Mouse (Mus musculus) fibroblast of lung, adult 2 months (primary cell): ENCODE results near the gene BC025920.
A peak's percentile ranks its signal among the peaks of the same experiment; 100 is the strongest.

ENCODE experiments used
- DNase-seq: peaks from one replicate; pipeline ENCODE4 v3.0.0-alpha.2; 2011; ENCODE audit warnings: low read depth

BC025920 gene

DNA sequence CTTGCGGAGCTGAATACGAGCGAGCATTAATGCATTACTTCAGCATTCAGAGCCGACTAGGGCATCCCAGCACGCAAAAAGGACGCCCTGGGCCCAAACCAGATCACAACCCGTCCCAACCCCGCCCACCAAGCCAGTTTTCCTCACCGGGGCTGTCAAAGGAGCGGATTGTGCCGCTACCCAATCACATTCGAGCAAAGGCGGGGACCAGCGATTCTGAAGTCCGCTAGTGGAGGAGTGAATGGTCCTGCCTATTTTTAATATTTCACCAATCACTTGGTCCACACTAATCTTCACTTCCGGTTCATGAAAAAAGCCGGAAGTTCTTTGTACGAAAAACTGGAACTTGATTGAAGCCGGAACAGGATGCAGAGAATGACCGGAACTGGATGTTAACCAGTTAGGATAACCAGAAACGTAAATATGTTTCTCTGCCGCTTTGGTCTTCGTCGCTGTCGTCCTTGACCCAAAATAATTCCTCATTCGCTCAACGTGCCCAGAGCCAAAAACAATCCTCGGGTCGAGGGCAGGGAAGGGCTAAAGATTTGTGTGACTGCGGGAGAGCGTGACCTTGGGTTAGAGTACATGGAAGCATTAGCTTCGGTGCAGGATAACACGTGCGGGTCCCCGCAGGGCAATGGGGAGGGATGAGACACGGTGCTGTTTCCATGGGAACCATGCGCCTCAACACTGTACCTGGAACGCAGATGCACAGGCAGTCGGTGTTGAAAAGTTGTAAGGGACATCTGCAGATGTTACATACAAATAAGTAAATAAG is at the start of gene BC025920:
Gene BC025920 (plus strand): TSS at position 297 of the 778 bp plus-strand sequence.
- DNase-seq: peak; percentile 97

DNA sequence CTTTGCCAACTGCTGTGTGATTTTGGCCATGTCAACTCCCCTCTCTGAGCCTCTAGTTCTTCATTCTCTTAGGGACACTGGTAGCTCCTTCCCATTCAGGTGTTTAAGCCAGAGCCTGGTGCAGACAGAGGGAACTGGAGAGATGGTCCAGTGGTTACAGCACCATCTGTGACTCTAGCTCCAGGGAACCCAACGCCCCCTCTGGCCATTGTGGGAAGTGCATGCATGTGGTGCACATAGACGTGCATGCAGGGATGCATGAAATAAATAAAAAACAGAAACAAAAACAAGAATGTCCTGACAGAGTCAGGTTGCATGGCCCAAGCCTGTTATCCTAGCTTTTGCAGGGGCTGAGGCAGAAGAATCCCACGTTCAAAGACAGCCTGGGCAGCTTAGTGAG is 49.8 kb upstream of the BC025920 start:
- no peak for DNase-seq

DNA sequence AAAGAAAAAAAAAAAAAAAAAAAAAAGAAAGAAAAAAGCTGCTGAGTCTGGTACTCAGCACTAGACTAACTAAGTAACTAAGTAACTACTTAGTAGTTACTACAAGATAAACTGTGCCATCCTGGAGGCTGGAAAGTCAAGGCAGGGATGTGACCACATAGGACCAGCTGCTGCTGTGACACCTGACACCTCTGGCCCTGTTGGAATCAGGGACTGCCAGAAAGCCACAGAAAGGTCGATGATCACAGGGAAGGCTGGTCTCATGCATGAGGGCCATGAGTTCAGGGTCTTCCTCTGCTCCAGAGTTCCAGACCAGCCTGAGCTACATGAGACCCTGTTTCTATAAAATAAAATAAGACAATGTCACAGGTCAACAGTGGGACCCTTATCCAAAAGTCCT is 48.6 kb upstream of the BC025920 start:
- DNase-seq: no peak

DNA sequence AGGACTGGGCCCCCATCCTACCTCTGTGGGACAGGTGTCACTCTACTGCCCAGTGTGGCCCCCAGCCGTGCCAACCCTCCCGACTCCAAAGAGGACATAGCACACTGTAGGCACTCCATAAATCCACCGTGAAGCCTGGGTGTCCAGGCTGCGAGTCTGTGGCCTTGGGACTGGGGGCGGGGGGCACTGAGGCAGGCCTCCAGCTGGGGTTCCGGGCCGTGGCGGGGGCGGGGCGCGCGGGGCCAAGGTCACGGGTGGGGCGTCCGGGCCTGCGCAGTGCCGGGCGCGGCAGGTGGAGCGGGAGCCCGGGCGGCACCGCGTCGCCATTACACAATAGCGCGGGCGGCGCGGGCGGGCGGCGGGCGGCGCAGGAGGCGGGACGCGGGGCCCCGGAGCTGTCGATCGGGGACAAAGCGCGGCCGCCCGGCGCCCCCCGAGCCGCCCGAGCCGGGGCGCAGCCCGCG is 46.9 kb upstream of the BC025920 start, which contains the start of gene Aes:
Gene Aes (plus strand): TSS at position 326 of the 464 bp plus-strand sequence.
- DNase-seq: no peak

DNA sequence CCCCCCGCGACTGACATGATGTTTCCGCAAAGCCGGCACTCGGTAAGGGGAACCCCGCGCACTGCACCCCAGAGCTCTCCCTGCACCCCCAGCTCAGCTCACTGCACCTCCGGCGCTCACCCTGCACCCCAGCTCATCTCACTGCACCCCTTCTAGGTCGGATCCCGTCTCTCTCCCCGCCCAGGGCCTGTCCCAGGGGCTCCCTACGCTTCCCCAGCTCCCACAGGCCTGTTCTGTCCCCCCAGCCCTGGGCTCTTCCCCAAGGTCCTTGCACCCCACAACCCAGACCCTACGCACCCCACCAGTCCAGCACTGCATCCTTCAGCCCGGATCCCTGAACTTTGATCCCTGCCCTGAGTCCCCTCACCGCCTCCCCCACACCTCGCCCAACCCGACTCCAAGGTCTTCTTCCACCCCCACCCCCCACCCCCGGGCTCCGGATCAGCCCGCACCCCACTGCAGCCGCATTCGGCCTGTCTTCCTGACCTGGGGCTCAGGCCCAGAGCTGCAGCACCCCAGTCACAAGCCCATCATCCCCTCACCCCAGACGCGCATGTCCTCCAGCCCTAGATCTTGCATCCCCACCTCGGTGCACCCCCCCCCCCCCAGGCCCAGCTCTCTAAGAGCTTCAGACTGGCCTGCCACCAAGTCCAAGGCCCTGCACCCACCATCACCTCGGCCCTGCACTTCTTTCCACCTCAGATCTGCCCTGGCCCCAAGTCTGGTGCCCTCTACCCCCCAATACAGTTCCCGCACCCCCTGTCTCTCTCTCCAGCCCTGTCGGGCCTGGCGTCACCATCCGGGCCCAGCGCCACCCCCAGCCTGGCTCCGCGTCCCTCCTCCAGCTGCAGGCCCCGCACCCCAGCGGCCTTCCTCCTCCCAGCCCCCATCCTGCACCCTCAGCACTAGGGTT is 46.2 kb upstream of the BC025920 start:
- DNase-seq: no peak

DNA sequence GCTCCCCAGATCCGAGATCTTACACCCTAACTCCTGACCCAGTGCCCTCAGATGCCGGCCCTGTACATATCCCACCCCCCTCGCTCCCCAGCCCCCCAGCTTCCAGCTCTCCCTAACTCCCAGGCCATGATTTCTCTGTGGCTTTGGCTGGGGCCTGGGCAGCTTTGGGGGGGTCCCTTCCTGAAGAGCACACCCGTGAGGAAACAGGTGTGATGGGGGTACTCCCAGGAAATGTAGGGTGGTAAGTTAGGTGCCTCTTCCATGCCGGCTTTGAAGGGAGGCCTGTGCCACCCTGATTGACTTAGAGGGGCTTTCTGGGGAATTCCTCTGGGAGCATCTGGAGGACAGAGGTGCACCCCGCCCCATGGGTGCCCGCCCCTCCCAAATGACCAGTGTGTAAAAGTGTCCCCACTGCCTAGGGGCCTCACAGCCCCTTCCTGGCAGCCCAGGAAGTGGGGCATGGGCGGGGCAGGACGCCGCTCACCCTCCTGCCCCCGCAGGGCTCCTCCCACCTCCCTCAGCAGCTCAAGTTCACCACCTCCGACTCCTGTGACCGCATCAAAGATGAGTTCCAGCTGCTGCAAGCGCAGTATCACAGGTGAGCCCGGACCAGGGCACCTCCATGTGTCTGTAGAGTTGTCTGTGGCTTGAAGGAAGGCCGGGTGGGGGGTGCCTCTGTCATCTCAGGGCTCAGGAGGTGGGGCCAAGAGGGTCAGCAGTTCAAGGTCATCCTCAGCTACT is 45.2 kb upstream of the BC025920 start:
- no peak for DNase-seq

DNA sequence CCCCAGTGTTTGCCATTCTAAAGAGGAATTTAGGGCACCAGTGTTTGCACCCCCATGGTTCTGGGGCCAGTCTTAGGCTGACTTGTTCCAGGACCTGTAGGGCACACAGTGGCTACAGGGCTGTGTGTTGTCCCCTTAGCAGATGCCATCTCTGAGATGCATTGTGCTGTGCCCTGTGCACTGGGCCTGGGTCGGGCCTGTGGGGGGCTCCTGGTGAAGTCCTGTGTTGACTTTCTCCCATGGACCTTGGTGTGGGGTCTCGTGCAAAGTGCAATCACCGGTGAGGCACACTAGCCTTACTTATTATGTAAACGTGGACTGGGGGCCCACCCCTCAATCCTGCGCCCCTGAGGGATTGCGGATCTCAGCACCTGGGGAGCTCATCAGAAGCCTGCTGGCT is 43.7 kb upstream of the BC025920 start:
- DNase-seq: no peak

DNA sequence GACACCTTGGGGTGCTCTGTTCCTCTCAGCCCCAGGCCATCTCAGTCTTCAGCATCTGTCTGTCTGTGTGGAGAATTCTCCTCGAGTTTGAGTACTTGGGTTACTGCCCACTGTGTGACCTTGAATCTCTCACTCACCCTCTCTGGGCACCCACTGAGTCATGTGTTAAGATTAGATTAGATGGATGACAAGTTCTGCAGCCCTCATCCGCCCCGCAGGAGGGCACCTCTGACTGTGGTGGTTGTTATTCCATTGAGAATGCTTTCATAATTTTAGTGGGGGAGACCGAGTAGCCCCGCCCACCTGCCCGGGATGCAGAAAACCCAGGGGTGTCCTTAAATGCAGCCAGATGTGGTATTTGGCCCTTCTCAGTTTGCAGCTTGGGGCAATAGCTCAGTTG is 42.6 kb upstream of the BC025920 start:
- DNase-seq: peak; percentile 64

DNA sequence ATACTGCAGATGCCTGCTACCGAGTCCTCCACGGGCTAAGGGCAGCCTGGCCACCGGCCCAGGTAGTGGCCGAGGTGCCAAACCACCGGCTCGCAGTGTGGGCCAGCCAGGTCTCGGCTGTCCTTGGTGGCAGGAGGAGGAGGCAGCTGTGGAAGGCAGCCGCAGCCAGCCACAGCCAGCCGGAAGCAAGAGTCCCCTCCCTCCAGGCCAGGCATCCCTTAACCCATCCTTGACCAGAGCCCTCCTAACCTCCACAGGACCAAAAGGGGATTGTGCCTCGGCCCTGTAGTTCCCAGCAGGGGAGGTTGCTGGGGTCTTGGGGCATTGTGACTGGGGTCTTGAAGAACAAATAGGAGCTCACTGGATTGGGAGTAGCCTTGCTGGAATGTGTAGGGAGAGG is 41.9 kb upstream of the BC025920 start:
- peak; percentile 61 for DNase-seq

DNA sequence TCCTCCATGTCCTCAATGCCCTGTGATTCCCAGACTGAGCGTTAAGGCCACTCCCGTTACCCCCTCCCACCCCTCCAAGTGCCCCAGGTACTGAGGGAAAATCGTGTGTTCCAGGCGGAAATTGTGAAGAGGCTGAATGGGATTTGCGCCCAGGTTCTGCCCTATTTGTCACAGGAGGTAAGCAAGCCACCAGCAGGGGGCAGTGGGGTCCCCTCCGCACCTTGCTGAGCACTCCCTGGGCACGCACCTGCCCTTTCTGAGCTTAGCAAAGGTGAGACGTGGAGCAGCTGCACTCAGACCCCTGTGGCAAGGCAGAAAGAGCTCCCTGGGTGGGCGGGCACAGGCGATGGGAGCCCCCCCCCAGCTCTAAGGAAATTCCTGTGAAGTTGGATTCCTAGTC is 41.3 kb upstream of the BC025920 start:
- DNase-seq: no peak

DNA sequence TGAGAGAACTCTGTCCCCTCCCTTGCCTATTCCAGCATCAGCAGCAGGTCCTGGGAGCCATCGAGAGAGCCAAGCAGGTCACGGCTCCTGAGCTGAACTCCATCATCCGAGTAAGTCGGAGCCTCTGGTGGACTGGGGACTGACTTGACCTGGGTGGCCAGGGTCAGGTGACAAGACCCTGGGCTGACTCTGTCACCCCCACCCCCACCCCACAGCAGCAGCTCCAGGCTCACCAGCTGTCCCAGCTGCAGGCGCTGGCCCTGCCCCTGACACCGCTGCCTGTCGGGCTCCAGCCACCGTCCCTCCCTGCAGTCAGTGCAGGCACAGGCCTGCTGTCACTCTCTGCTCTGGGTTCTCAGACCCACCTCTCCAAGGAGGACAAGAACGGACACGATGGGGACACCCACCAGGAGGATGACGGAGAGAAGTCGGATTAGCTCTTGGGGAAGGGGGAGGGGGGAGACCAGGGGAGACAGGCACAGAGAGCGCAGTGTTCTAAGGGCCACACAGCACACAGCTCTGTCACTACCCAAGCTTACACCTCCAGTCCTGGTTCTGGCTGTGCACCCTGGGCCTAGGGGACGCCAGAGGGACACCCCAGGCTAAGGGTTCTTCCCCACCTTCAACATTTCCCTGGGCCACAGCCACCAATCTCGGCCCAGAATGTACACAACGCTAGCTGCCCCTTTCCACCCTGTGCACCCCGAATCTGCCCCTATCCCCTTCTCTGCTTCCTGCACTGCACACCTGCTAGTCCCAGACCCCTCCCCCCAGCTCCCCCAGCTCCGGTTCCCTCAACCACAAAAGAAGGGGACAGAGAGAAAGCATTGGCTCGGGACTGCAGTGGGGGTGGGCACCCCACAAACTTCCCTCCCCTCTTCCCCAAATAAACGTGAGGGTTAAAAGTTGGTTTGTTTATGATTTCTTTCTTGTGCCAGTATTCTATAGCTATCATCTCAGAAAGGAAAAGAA is 40.5 kb upstream of the BC025920 start:
- DNase-seq: no peak

DNA sequence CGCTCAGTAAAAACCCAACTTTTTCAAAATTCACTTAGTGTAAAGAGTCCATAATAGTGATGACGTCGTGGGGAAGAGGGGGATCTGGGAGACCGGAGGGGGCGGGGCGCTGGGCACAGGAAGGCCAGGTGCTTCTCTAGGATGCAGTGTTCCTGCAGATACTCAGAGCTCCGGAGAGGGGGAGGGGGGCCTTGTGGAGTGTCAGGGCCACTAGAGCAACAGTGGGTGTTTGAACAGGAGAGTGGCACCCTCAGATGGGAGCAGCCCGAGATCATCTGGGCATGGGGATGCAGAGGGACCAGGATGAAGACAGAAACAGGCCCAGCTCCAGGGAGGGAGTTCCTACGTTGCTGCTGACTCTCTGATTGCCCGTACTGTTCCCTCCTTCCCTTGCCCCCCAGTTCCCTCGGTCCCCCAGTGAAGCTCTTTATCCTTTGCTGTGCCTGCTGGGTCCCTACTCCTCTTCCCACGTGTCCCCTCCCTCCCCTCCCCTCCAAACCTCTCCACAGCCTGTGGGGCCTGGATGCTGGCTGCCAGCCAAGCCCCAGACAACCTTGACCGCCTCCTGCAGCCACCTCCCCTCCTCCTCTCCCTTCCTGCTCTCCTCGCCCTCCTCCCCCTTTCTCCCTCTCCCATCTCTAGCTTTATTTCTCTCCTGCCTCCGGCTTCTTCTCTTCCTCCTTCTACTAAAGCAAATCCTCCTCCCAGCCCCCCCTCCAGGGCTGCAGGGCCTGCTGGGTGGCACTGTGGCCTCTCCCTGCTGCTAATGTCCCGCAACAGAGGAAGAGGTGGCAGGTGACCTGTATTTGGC is 37.5 kb upstream of the BC025920 start:
- DNase-seq: no peak

DNA sequence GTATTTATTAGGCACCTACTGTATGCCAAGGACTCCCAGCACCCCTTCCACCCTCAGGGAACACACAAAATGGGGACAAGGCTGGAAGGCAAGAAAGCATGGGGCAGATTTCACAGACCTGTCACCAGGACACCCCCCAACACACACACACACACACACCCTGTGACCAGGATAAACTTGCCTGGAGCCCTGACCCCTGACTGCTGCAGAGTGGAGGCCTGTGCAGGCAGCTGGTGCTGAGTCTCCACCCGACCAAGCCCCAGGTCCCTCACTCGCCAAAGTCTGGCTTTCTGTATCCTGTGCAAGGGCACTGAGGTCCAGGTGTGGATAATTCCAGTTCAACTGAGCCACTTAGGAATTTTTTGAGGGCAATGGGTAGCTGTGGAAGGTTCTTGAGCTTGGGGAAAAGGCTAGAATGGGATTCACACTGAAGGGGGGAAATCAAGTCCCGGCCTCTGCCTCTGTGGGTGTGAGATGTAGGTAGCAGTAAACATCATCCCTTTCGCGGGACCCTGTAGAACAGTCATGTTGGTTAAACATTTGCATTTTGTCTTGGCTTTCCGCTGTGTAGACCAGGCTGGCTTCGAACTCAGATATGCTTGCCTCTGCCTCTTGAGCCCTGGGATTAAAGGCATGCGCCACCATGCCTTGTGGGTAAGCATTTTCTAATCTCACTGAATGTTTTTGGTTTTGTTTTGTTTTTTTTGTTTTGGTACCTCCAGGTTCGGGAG is 36.4 kb upstream of the BC025920 start:
- no peak for DNase-seq

DNA sequence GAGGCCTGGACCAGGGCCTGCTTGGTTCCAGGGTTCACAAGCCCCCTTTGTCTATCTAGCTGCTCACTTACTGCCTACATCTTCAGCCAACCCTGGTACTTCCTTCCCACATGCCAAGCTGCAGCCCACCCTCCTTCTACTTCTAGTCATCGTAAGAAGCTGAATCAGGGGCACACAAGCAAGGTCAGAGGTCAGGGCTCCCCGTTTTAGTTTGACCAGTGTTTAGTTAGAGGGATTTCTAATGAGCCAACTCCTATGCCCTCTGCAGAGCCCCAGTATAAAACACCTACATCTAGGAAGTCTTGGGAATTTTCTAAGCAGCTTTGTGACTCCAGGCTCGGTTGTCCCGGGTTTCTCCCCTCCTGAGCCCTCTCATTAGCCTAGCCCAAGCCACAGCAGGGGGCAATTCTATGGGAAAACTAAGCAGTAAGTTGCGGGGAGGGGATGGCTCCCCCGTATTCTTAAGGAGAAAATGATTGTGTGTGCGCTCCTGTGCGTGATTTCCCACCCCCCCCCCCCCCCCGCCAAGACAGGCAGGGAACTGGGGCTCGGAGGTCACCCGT is 35.8 kb upstream of the BC025920 start:
- no peak for DNase-seq

DNA sequence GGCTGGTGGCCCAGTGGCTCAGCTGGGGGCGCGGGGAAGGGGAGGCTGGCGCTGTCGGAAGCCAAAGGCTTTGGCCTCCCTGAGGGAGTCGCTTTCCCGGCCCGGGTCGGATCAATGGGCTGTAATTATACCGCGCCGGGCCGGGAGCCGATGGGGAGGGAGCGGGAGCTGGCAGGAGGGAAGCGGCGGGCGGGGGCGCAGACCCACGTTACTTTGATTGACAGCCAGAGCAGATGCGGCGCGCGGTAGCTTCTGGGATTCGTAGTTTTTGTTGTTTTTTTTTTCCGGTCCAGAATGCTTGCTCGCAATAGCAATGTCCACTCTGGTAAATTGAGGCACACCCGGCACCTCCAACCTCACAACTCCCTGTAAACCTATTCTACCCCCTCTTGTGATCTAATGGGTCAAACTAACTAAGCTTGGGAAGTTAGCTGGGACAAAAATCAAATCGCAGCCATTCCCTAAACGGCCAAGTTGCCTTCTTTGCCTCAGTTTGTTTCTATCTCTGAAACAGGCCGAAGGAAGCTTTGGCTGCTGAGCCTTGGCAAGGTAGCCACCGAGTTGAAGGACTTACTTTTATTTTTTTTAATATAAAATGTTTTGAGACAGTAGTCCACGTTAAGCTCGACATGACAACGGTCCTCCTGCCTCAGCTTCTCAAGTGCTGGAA is 35.1 kb upstream of the BC025920 start:
- DNase-seq: peak; percentile 71

DNA sequence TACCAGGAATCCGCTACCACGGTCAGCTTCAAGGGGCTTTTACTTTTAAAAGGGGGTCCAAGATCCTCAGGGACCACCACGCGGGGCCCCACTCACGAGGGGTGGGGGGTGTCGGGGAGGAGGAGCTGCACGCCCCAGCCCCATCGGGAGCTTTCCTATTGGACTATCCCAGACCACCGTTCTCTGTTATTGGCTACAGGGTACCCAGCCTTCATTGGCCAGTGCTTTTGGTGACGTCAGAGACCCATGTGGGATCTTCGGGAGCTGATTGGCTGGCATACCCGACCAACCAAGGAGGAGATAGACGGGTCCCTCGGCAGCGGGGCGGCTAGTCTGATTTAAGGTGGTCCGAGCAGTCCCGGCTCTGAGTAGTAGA is 34.6 kb upstream of the BC025920 start:
- DNase-seq: peak; percentile 98

DNA sequence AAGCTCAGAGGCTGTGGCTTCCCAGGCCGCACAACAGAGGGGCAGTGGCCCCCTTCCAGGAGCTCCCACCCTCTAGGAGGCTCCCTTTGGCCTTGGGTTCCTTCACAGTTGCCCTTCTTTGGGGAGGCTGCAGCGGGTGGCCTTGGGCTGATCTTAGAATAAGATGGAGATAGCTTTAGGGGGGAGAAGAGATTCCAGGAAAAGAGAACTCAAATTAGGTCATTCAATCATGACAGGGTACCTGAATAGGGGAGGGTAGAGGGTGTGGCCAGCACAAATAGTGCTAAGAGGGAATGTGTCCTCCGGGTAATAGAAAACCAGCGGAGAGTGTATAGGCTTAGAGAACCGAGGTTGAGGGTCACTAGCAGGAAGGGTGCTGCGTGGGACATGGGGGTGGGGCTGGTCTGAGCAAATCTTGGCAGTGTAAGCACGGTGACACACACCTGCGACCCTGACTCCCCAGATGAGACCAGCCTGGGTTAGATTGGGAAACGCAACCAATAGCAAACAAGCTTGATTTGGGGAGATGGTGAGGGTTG is 33.9 kb upstream of the BC025920 start:
- no peak for DNase-seq

DNA sequence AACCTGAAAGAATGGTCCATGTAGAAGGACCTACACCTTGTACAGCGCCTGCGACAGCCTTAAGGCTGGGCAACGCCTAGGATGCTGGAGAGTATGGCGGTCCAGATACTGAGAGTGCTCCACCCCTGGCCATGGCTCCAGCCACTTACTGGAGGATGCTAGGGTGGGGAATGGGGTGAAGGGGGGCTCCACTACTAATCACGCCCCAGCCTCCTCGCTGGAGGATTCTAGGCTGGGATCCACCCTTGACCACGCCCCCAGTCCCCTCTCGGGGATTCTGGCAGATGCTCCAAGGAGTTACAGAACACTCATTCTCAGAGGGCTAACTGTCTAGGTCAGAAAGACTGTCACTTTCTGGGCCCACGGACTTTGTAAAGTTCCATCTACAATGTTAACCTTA is 33.1 kb upstream of the BC025920 start:
- DNase-seq: no peak
